8 mouse cellular contexts compared by ENCODE assay signal in the genomic region with DNA sequence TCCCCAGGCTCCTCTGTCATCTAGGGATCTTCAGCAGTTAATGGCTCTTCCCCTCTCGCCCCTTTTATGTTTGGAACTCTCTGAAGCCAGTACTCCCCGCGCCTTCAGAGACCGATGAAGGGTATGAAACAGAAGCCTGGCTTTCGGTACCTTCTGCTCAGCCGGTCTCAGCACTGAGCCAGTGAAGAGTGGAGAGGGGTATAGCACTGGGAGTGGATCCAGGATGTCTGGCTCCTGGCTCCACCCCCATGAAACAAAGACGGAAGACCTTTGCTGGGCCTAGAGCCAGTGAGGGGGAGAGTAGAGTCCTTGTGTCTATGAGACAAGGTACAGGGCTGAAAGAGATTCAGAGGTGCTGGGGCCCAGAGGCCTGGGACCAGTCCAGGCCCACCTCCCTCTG. TPM values are rescaled to one million over a fixed set of nuclear protein-coding genes. Genes with fewer than 3 reads are reported as not detected.
A peak's percentile ranks its signal among the peaks of the same experiment; 100 is the strongest.
DNase-seq lines count a peak whose midpoint lies in the region; ATAC-seq and TF ChIP-seq lines count a peak whose summit lies in the region.

No protein-coding gene starts in this region.

- peak; percentile 19 for DNase-seq in liver
- DNase-seq in heart, adult 18-20 months, result peak; percentile 68 to 78
- peak; percentile 55 for DNase-seq in lung, postnatal 14 days
- DNase-seq in thymus, postnatal 4 days, result no peak
- no peak for DNase-seq in frontal cortex, postnatal 36 days (ENCODE audit: low spot score in 2 of 2)
- DNase-seq in layer of hippocampus, adult 18-20 months (ENCODE audit: low spot score in 2 of 2), result no peak

- H3K27me3 ChIP-seq in liver, embryonic 12.5 days (replicated peaks), result no peaks in the 10 kb centered on the region; the same call in 1 of the 2 replicates
- H3K27me3 ChIP-seq in intestine, postnatal 0 days (replicated peaks; ENCODE audit: control insufficient read depth, insufficient read depth, low read length), result no peaks in the 10 kb centered on the region

- no peak overlapping the region for H3K27ac ChIP-seq in liver, embryonic 12.5 days
- H3K27ac ChIP-seq in intestine, postnatal 0 days (ENCODE audit: low read depth, low read length), result no peak overlapping the region

- H3K9ac ChIP-seq in liver, embryonic 12.5 days, result no peak overlapping the region
- no peak overlapping the region; the same call in 1 of the 2 replicates for H3K9ac ChIP-seq in intestine, postnatal 0 days (ENCODE audit: low read depth, low read length)

- no peak overlapping the region for H3K4me3 ChIP-seq in liver, embryonic 12.5 days
- H3K4me3 ChIP-seq in intestine, postnatal 0 days (ENCODE audit: low read depth, low read length), result 0 out of 2 replicates have a peak overlapping the region, but pooled peaks have one; percentile 9

- WGBS in liver, embryonic 12.5 days (ENCODE audit: insufficient replicate concordance), result 68% methylated on average over 7 of the region's 7 CpGs
- 69% methylated on average over 7 of the region's 7 CpGs for WGBS in intestine, postnatal 0 days

- ATAC-seq in liver, embryonic 12.5 days, result no peak; the same call in 1 of the 2 replicates
- no peak for ATAC-seq in intestine, postnatal 0 days

- TF ChIP-seq CTCF in intestine, postnatal 0 days (IDR thresholded peaks at IDR 0.05; ENCODE audit: low read depth), result no peak

- no peak overlapping the region for H3K4me2 ChIP-seq in liver, embryonic 12.5 days
- peak overlapping the region; percentile 37; the same call in 1 of the 2 replicates for H3K4me2 ChIP-seq in intestine, postnatal 0 days (replicated peaks; ENCODE audit: low read depth)

- H3K4me1 ChIP-seq in liver, embryonic 12.5 days, result 0 out of 2 replicates have a peak, but pooled peaks cover 4% of the 10 kb centered on the region
- H3K4me1 ChIP-seq in intestine, postnatal 0 days (replicated peaks; ENCODE audit: control insufficient read depth, insufficient read depth, low read length), result no peaks in the 10 kb centered on the region

- no peaks in the 10 kb centered on the region for H3K9me3 ChIP-seq in liver, embryonic 12.5 days (replicated peaks)
- no peaks in the 10 kb centered on the region for H3K9me3 ChIP-seq in intestine, postnatal 0 days (ENCODE audit: control insufficient read depth)

- H3K36me3 ChIP-seq in liver, embryonic 12.5 days, result no peaks in the 10 kb centered on the region
- no peaks in the 10 kb centered on the region for H3K36me3 ChIP-seq in intestine, postnatal 0 days (ENCODE audit: control insufficient read depth, insufficient read depth)

RNA-seq across cellular contexts. Expression of a gene that starts 12.5 kb away (rescaled TPM):
- not detected in 2 replicates for polyA plus RNA-seq in liver, embryonic 12.5 days (2016; fragmentation: Nextera tagmentation; extraction: Ambion mirVana)
- total RNA-seq in heart, adult 18-20 months (2021), result 1 to 10 TPM in 1 of 2 experiments, under 1 TPM in 1; 0.39 to 1.1 TPM
- 0.63 and 0.94 TPM in 2 replicates for polyA plus RNA-seq in intestine, postnatal 0 days (2015; fragmentation: Nextera tagmentation; extraction: Ambion mirVana)
- under 1 TPM; 0.76 to 0.79 TPM for total RNA-seq in layer of hippocampus, adult 18-20 months (2021)

RNA-seq across cellular contexts. Expression of a gene that starts 16.5 kb away (rescaled TPM):
- polyA plus RNA-seq in liver, embryonic 12.5 days (2016; fragmentation: Nextera tagmentation; extraction: Ambion mirVana), result not detected in 2 replicates
- total RNA-seq in heart, adult 18-20 months (2021), result not detected
- 0.46 TPM in 1 of 2 replicates, not detected in the other for polyA plus RNA-seq in intestine, postnatal 0 days (2015; fragmentation: Nextera tagmentation; extraction: Ambion mirVana)
- total RNA-seq in layer of hippocampus, adult 18-20 months (2021), result under 1 TPM in 1 of 2 experiments, not detected in 1; 0.57 TPM

RNA-seq across cellular contexts. Expression of a gene that starts 37.9 kb away (rescaled TPM):
- polyA plus RNA-seq in liver, embryonic 12.5 days (2016; fragmentation: Nextera tagmentation; extraction: Ambion mirVana), result 2.2 and 2.3 TPM in 2 replicates
- total RNA-seq in heart, adult 18-20 months (2021), result 1 to 10 TPM; 7.7 to 8.6 TPM
- polyA plus RNA-seq in intestine, postnatal 0 days (2015; fragmentation: Nextera tagmentation; extraction: Ambion mirVana), result 2.2 and 2.3 TPM in 2 replicates
- total RNA-seq in layer of hippocampus, adult 18-20 months (2021), result 10 to 100 TPM; 17.6 to 18.5 TPM

RNA-seq across cellular contexts. Expression of a gene that starts 38.2 kb away (rescaled TPM):
- polyA plus RNA-seq in liver, embryonic 12.5 days (2016; fragmentation: Nextera tagmentation; extraction: Ambion mirVana), result 15.4 and 15.9 TPM in 2 replicates
- total RNA-seq in heart, adult 18-20 months (2021), result 10 to 100 TPM; 13.4 to 14.7 TPM
- polyA plus RNA-seq in intestine, postnatal 0 days (2015; fragmentation: Nextera tagmentation; extraction: Ambion mirVana), result 22.3 and 25.6 TPM in 2 replicates
- total RNA-seq in layer of hippocampus, adult 18-20 months (2021), result 10 to 100 TPM in 1 of 2 experiments, 1 to 10 TPM in 1; 9.8 to 11.2 TPM

RNA-seq across cellular contexts. Expression of a gene that starts 58.2 kb away (rescaled TPM):
- polyA plus RNA-seq in liver, embryonic 12.5 days (2016; fragmentation: Nextera tagmentation; extraction: Ambion mirVana), result 2.9 TPM in 2 replicates
- 10 to 100 TPM; 57.4 to 67.4 TPM for total RNA-seq in heart, adult 18-20 months (2021)
- 9.9 and 11.9 TPM in 2 replicates for polyA plus RNA-seq in intestine, postnatal 0 days (2015; fragmentation: Nextera tagmentation; extraction: Ambion mirVana)
- total RNA-seq in layer of hippocampus, adult 18-20 months (2021), result 10 to 100 TPM; 13.4 to 13.6 TPM

Comparison
In these comparisons a context has a peak if more than half of its experiments do, and no peak if none do; other contexts are left out.
1. DNase-seq: peak in liver (single experiment), heart, adult 18-20 months (2 of 2) and lung, postnatal 14 days (single experiment); none in thymus, postnatal 4 days (single experiment), frontal cortex, postnatal 36 days (0 of 2) and layer of hippocampus, adult 18-20 months (0 of 2).